Mouse (Mus musculus): ENCODE measurements at regions not wholly inside any gene's neighbourhood (a gene's known extent, or its start where the extent isn't known, plus 50 kb on each side); places are given as distances from the start of the nearest gene placed in this dataset.

DNA sequence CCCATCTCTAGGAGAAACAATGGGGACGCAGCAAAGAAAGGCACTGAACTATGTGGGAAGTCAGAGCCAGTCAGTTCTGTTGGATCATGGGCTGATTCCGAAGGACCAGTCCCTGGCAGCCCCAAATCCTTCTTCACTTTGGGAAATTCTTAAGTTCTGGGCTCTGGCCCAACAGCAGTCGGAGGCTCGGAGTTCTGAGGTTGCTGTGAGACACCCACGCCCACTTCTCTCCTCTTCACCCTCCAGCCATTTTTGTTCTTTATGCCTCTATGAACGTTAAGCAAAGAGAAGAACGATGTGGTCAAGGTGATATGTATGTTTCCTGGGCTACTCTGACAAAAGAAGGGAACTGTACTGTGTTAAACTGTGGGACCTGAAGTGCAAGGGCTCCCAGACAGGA is 84.0 kb upstream of the C1qtnf3 start:
- Histone ChIP-seq H3K4me3 (replicated peaks; ENCODE audit: low read length) (no peak overlapping the region), H3K36me3 (ENCODE audit: control insufficient read depth, insufficient read depth) (no peaks in the 10 kb centered on the region), H3K27ac (ENCODE audit: low read length) (no peak overlapping the region), H3K27me3 (replicated peaks; ENCODE audit: control insufficient read depth, insufficient read depth, low read length) (no peaks in the 10 kb centered on the region), H3K9ac (replicated peaks; ENCODE audit: low read depth, low read length) (no peak overlapping the region), H3K4me2 (ENCODE audit: low read length) (no peak overlapping the region), H3K9me3 (ENCODE audit: control insufficient read depth, low read length) (no peaks in the 10 kb centered on the region), H3K4me1 (replicated peaks; ENCODE audit: control insufficient read depth, insufficient read depth, low read length) (no peaks in the 10 kb centered on the region)
- 85% methylated on average over 7 of the region's 7 CpGs for WGBS
- ATAC-seq = no peak

DNA sequence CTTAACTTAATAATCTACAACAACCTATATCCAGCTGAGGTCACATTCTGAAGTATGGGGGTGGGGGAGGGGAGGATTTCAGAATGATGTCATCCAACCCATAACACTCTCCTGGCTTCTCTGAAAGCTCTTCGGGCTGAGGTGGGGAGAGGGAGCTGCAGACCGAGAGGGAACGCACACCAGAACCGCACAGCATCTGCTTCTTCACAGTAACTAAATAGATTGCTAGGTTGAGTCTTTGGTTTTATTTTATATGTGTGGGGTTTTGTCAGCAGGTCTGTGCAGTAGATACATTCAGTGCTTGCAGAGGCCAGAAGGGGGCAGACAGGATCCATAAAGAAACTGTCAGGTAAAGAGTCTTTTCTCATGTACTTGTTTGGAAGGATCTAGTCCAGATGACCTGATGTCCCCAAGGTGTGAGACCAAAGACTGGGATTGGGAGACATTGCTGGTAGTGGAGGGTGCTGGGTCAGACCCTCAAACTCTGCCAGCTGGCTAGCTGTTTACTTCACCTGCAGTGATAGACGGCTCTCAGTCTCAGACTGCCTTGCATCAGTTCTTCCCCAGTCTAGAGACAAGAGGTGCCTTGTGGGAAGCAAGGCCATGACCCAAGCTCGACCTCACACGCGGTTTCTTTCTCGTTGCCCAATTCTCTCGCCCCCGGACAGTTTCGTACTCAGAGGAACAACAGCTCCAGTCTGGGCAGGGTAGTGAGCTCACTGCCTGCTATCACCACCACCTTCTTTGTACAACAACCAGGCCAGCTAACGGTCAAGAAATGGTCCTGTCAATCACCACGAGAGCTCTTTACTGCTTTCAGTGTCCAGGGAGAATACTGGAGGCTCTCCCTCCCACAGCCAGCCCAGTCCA is 83.2 kb upstream of the C1qtnf3 start:
- Histone ChIP-seq H3K27ac (ENCODE audit: low read length) (no peak overlapping the region), H3K36me3 (ENCODE audit: control insufficient read depth, insufficient read depth) (no peaks in the 10 kb centered on the region), H3K9ac (replicated peaks; ENCODE audit: low read depth, low read length) (no peak overlapping the region), H3K4me2 (ENCODE audit: low read length) (no peak overlapping the region), H3K9me3 (ENCODE audit: control insufficient read depth, low read length) (no peaks in the 10 kb centered on the region), H3K4me1 (replicated peaks; ENCODE audit: control insufficient read depth, insufficient read depth, low read length) (no peaks in the 10 kb centered on the region), H3K27me3 (replicated peaks; ENCODE audit: control insufficient read depth, insufficient read depth, low read length) (no peaks in the 10 kb centered on the region), H3K4me3 (replicated peaks; ENCODE audit: low read length) (no peak overlapping the region)
- WGBS = 51% methylated on average over 14 of the region's 14 CpGs
- ATAC-seq = peak; percentile 51

DNA sequence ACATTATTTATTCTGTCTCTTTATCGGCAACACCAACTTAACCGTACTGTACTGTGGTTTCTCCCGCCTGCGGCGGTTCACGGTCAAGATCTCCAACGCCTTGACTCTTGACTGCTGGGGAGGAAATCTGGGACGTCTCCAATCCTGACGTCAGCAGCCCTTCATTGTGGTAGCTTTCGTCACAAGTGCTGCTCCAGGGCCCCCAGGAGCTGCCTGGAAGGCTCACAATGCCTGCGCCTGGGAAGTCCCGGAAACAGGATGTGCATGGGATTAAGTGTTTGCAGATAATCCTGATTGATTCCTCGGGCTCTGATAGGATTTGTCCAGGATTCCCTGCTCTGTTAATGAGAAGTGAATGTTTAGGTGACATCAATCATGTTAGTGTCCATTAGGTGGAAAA is 82.3 kb upstream of the C1qtnf3 start:
- Histone ChIP-seq H3K9ac (replicated peaks; ENCODE audit: low read depth, low read length) (no peak overlapping the region), H3K4me3 (replicated peaks; ENCODE audit: low read length) (no peak overlapping the region), H3K4me2 (ENCODE audit: low read length) (no peak overlapping the region), H3K36me3 (ENCODE audit: control insufficient read depth, insufficient read depth) (no peaks in the 10 kb centered on the region), H3K9me3 (ENCODE audit: control insufficient read depth, low read length) (no peaks in the 10 kb centered on the region), H3K27ac (ENCODE audit: low read length) (no peak overlapping the region), H3K4me1 (replicated peaks; ENCODE audit: control insufficient read depth, insufficient read depth, low read length) (no peaks in the 10 kb centered on the region), H3K27me3 (replicated peaks; ENCODE audit: control insufficient read depth, insufficient read depth, low read length) (no peaks in the 10 kb centered on the region)
- no peak for ATAC-seq
- WGBS = 55% methylated on average over 13 of the region's 13 CpGs

DNA sequence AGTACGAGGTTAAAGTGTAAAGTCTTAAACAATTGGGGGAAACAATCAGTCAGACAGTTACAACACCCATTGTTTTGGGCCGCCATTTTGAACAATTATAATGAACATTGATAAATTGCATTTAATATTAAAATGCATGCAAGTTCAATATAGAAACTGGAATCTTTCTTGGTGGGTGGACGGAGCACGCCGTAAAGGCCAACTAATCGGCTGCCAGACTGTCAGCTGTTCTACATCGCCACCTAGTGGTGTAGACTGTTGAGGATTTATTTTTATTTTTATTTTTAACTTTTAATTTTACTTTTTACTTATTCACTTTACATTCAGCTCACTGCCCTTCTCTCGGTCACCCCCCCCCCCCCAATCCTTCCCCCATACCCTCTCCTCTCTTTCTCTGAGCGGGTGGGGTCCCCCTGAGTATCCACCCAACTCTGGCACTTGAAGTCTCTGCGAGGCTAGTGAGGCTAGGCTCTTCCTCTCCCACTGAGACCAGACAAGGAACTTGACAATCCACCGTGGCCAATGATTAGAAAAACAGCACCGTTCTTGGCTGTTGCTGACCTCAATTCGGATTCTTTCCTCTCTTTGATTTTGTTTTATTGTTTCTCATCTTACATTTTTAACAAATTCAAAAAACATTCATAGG is 79.7 kb upstream of the C1qtnf3 start:
- Histone ChIP-seq H3K4me2 (ENCODE audit: low read length) (no peak overlapping the region), H3K9me3 (ENCODE audit: control insufficient read depth, low read length) (no peaks in the 10 kb centered on the region), H3K4me3 (replicated peaks; ENCODE audit: low read length) (no peak overlapping the region), H3K27ac (ENCODE audit: low read length) (no peak overlapping the region), H3K36me3 (ENCODE audit: control insufficient read depth, insufficient read depth) (no peaks in the 10 kb centered on the region), H3K9ac (replicated peaks; ENCODE audit: low read depth, low read length) (no peak overlapping the region), H3K4me1 (replicated peaks; ENCODE audit: control insufficient read depth, insufficient read depth, low read length) (no peaks in the 10 kb centered on the region), H3K27me3 (replicated peaks; ENCODE audit: control insufficient read depth, insufficient read depth, low read length) (no peaks in the 10 kb centered on the region)
- WGBS = 19% methylated on average over 13 of the region's 13 CpGs
- ATAC-seq = peak; percentile 57

DNA sequence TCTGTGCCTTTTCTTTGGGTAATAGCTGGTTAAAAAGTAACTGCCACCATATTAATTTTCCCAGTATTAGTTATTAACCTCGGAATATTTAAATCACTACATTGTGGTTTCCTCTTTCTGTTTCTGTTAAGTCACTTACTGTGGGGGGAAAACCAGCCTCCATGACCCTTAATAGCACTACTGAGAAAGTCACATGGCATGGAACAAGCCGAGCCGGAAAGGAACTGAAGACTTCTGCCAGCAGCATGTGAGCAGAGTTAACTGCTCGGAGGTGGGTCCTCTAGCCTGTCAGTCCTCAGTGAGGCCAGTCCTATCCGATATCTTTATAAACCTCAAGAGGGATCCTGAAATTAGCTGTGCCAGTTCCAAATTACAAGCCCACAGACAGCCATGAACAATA is 75.8 kb upstream of the C1qtnf3 start:
- no peaks in the 10 kb centered on the region for H3K27me3 ChIP-seq (replicated peaks; ENCODE audit: control insufficient read depth, insufficient read depth, low read length)
- H3K36me3 ChIP-seq (ENCODE audit: control insufficient read depth, insufficient read depth) = no peaks in the 10 kb centered on the region
- no peak overlapping the region for H3K27ac ChIP-seq (ENCODE audit: low read length)
- no peak overlapping the region for H3K4me3 ChIP-seq (replicated peaks; ENCODE audit: low read length)
- H3K4me2 ChIP-seq (ENCODE audit: low read length) = no peak overlapping the region
- no peaks in the 10 kb centered on the region for H3K4me1 ChIP-seq (replicated peaks; ENCODE audit: control insufficient read depth, insufficient read depth, low read length)
- H3K9me3 ChIP-seq (ENCODE audit: control insufficient read depth, low read length) = no peaks in the 10 kb centered on the region
- H3K9ac ChIP-seq (replicated peaks; ENCODE audit: low read depth, low read length) = no peak overlapping the region
- no peak for ATAC-seq
- 83% methylated on average over 5 of the region's 5 CpGs for WGBS

DNA sequence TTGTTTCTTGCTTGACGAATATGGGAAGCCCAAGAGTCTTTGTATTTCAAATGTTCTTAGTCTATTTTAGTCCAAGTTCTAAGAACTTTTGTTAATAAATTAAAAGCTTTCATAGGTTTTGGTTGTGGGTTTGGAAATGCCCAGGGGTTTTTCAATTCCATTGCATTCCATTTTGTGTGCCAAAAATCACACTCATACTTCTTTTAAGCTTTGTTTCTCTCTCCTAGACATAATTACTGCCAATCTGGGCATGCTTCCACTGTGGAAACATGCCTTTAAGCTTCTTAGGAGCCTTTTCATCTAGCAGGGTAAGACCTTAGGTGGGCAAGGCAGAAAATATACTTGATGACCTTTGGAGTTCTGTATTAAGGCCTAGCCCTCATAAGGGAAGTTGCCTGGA is 70.4 kb upstream of the C1qtnf3 start:
- H3K9ac ChIP-seq (replicated peaks; ENCODE audit: low read depth, low read length) = no peak overlapping the region
- 49% methylated on average over 1 of the region's 1 CpGs for WGBS
- H3K27ac ChIP-seq (ENCODE audit: low read length) = no peak overlapping the region
- H3K27me3 ChIP-seq (replicated peaks; ENCODE audit: control insufficient read depth, insufficient read depth, low read length) = no peaks in the 10 kb centered on the region
- no peak for ATAC-seq
- H3K4me2 ChIP-seq (ENCODE audit: low read length) = no peak overlapping the region
- no peaks in the 10 kb centered on the region for H3K9me3 ChIP-seq (ENCODE audit: control insufficient read depth, low read length)
- H3K4me3 ChIP-seq (replicated peaks; ENCODE audit: low read length) = no peak overlapping the region
- H3K36me3 ChIP-seq (ENCODE audit: control insufficient read depth, insufficient read depth) = no peaks in the 10 kb centered on the region
- H3K4me1 ChIP-seq (replicated peaks; ENCODE audit: control insufficient read depth, insufficient read depth, low read length) = no peaks in the 10 kb centered on the region

DNA sequence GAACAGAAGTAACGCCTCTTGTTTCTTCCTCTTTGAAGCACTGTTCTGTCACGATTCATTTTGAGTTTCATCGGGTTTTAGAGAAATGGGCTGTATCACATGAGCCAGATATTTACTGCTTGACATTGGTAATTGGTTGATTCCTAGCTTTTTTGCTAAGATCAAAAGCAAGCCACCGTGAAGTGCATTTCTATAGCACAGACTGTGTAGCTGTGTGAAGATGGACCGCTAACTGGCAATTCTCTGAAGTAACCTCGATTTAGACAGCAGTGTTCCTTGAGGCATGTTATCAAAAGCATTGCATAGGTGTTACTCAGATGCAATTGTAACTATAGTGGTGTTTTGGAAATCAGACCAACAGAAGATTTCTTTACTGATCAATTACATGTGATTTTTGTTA is 64.1 kb upstream of the C1qtnf3 start:
- H3K4me1 ChIP-seq (replicated peaks; ENCODE audit: control insufficient read depth, insufficient read depth, low read length) = 0 out of 2 replicates have a peak, but pooled peaks cover 3% of the 10 kb centered on the region
- H3K4me3 ChIP-seq (replicated peaks; ENCODE audit: low read length) = no peak overlapping the region
- no peak for ATAC-seq
- no peaks in the 10 kb centered on the region for H3K9me3 ChIP-seq (ENCODE audit: control insufficient read depth, low read length)
- H3K9ac ChIP-seq (replicated peaks; ENCODE audit: low read depth, low read length) = no peak overlapping the region
- WGBS = 74% methylated on average over 6 of the region's 6 CpGs
- no peaks in the 10 kb centered on the region for H3K27me3 ChIP-seq (replicated peaks; ENCODE audit: control insufficient read depth, insufficient read depth, low read length)
- H3K4me2 ChIP-seq (ENCODE audit: low read length) = no peak overlapping the region
- H3K36me3 ChIP-seq (ENCODE audit: control insufficient read depth, insufficient read depth) = no peaks in the 10 kb centered on the region
- H3K27ac ChIP-seq (ENCODE audit: low read length) = no peak overlapping the region

DNA sequence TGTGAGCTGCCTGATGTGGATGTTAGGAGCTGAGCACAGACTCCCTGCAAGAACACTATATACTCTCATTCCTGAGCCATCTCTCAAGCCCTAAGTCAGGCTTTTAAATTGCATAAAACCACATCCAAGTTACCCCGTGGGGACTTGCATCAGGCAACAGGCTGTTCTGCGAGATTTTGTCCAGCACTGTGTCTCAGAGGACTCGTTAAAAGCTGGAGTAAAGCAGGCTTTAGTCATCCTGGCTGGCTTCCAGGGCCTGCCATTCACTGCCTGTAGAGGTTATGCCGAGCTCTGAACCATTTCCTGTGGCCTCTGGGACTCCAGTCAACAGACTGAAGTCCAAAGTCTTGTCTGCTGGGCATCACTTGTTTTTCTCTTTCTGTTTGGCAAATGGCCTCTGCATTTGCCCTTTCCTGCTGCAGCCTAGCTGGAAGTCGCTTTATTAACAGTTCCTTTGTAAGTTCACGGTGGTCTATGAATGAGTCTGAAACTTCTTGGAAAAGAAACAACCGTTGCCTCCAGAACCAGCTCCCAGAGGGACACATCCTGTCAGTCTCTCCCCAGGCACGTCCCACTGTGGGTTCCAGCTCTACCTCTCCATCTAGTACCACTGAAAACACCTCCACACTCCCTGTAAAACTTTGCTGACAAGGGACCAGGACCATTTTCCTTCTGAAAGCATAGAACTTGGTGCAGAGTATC is 61.8 kb upstream of the C1qtnf3 start:
- 0 out of 2 replicates have a peak, but pooled peaks cover 3% of the 10 kb centered on the region for H3K4me1 ChIP-seq (replicated peaks; ENCODE audit: control insufficient read depth, insufficient read depth, low read length)
- no peak overlapping the region for H3K27ac ChIP-seq (ENCODE audit: low read length)
- WGBS = 25% methylated on average over 8 of the region's 8 CpGs
- no peak overlapping the region for H3K4me2 ChIP-seq (ENCODE audit: low read length)
- no peaks in the 10 kb centered on the region for H3K27me3 ChIP-seq (replicated peaks; ENCODE audit: control insufficient read depth, insufficient read depth, low read length)
- no peak overlapping the region for H3K4me3 ChIP-seq (replicated peaks; ENCODE audit: low read length)
- H3K36me3 ChIP-seq (ENCODE audit: control insufficient read depth, insufficient read depth) = no peaks in the 10 kb centered on the region
- ATAC-seq = peak; percentile 80
- H3K9me3 ChIP-seq (ENCODE audit: control insufficient read depth, low read length) = no peaks in the 10 kb centered on the region
- H3K9ac ChIP-seq (replicated peaks; ENCODE audit: low read depth, low read length) = no peak overlapping the region

DNA sequence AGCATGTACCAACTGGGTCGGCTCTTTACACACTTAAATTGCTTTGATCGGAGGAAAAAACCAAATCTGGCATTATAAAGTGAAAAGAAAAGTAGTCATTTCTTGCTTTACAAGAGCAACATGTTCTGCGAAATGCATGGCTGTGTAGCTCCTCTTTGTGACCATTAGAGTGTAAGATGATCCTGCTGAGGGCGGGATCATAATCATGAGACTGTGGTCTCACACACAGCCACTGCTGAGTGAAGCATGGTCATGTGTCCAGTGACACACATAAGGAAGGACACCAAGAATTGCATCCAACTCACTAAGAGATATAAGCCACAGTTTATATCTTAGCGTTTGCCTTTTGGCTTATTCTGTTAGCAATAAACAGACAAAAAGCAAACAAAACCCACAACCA is 53.8 kb upstream of the C1qtnf3 start:
- H3K36me3 ChIP-seq (ENCODE audit: control insufficient read depth, insufficient read depth) = no peaks in the 10 kb centered on the region
- no peaks in the 10 kb centered on the region for H3K9me3 ChIP-seq (ENCODE audit: control insufficient read depth, low read length)
- no peak overlapping the region for H3K27ac ChIP-seq (ENCODE audit: low read length)
- no peak overlapping the region for H3K4me3 ChIP-seq (replicated peaks; ENCODE audit: low read length)
- ATAC-seq = no peak
- H3K4me1 ChIP-seq (replicated peaks; ENCODE audit: control insufficient read depth, insufficient read depth, low read length) = no peaks in the 10 kb centered on the region
- H3K4me2 ChIP-seq (ENCODE audit: low read length) = no peak overlapping the region
- H3K9ac ChIP-seq (replicated peaks; ENCODE audit: low read depth, low read length) = no peak overlapping the region
- WGBS = 86% methylated on average over 5 of the region's 5 CpGs
- no peaks in the 10 kb centered on the region for H3K27me3 ChIP-seq (replicated peaks; ENCODE audit: control insufficient read depth, insufficient read depth, low read length)

All from forebrain, embryonic 16.5 days (tissue).